Mouse (Mus musculus) layer of hippocampus, adult 2 months (tissue): ENCODE data around the gene Ccnc. TPM values are rescaled to one million over a fixed set of nuclear protein-coding genes. Genes with fewer than 3 reads are reported as not detected.

Experiments
- DNase-seq, 2 experiments: peaks; one replicate each; pipeline ENCODE4 v3.0.0; 2022; ENCODE audit warnings: low spot score in 2 of 2
- H3K27ac ChIP-seq: fragments of 200-600 bp; 2 replicates; pipeline ENCODE4 v1.8.1; 2022
- H3K4me3 ChIP-seq: fragments of 200-600 bp; 2 replicates; pipeline ENCODE4 v1.8.1; 2022; ENCODE audit warnings: mild to moderate bottlenecking
- CTCF ChIP-seq: fragments of 200-600 bp; conservative IDR thresholded peaks from 2 replicates; pipeline ENCODE4 v1.8.1; 2022; ENCODE audit warnings: antibody characterized with exemption, mild to moderate bottlenecking, moderate library complexity
- total RNA-seq, 2 experiments: library from RNA; stranded (reverse); gene quantifications; 2 replicates each; pipeline ENCODE4 v1.2.3; 2021

Gene Ccnc
- total RNA-seq, 2 experiments from 2014 or later: 35.2 to 37.9 TPM

GRCm38 (mm10) chr4:21755123-21755789, 27.8 kb downstream of the Ccnc start:
- no peak for TF ChIP-seq CTCF
- no peak overlapping the region for H3K27ac ChIP-seq
- no peak overlapping the region for H3K4me3 ChIP-seq
- DNase-seq: no peak

DNA sequence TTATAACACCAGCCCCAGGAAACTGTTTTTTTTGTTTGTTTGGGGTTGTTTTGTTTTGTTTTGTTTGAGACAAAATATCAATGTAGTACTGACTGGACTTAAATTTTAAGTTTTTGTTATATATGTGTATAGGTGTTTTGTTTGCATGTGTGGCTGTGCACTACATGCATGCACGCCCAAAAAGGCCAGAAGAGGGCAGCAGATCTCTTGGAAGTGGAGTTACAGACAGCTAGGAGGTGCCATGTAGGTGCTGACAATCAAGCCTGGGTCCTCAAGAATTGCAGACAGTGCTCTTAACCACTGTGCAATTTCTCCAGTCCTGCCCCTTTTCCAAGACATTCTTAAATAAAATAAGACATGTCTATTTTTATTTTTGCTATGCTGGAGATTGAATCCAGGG, 31.4 kb downstream of the Ccnc start:
- DNase-seq: no peak
- TF ChIP-seq CTCF: peak; percentile 41
- no peak overlapping the region for H3K27ac ChIP-seq
- H3K4me3 ChIP-seq: no peak overlapping the region

DNA sequence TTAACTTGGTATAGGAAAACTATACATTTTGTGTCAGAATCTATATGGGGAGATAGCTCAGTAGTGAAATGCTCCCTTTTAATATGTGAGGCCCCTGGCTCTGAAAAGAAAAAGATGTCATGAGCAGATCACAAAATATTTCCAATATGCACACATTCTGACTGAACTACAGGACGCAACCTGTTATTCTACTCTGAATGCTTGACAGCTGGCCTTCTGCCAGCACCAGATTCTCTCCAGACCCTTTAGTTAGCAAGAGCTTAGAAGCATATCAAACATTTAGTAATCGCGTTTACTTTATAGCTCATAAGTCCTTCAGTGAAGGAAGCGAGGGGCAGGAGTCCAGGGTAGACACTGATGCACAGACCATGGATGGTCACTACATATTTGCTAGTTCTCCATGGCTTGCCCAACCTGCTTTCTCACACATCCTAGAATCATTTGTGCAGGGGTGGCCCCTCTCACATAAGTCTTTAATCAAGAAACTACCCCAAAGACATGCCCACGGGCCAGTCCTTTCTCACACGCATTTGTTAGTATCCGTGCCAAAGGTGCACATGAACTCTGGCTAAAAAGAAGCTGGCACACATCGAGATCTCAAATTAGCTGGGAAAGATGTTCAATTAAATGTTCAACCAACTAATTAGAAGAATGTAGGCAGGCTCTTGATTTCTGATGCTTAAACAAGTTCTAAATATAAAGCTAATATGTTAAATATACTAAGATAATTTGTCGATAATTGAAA, 34.1 kb downstream of the Ccnc start:
- peak; percentile 34 to 60 for DNase-seq
- Histone ChIP-seq H3K27ac (peak overlapping the region; percentile 57), H3K4me3 (no peak overlapping the region)
- no peak for TF ChIP-seq CTCF

DNA sequence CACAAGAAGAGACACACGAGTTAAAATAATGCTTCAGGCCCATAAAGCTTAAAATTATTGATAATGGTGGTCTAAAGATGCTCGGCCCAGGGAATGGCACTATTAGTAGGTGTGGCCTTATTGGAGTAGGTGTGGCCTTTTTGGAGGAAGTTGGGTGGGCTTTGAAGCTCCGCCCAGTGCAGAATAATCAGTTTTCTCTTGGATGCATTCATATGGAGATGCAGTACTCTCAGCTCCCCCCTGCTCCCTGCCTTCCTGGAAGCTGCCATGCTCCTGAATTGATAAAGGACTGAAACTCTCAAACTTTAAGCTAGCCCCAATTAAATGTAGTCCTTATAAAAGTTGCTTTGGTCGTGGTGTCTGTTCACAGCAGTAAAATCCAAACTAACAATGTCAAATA, 36.3 kb downstream of the Ccnc start:
- no peak overlapping the region for H3K4me3 ChIP-seq
- H3K27ac ChIP-seq: no peak overlapping the region
- DNase-seq: no peak
- TF ChIP-seq CTCF: no peak

DNA sequence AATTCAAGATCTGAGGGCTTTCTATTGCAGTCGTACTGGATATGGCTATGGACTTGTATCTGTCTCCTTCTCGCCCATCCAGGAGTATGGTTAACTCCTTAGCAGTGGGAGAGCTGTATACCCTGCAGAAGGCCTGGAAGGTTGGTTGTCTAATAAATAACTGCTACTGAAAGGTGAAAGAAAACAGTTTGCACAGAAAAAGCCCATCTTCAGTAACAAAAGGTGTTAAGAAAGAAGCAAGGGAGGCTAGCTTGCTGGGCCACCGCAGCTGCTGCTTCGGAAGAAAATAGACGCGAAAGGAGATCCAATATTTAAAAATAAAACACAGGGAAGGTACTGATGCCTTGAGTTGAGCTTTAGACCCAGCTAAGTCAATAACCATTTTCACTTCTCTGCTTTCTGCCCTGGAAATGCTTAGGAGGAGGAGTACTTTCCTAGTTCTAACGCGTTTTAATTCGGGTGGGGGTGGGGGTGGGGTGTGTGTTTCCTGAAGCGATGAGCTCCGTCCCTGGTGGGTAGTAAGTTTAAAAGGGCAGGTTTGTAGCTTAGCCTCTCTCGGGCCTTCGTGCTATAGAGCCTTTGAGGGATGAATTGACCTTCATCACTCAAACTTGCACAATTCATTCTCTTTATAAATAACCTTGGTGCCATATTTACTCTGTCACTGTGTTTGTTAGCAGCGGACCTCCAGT, 38.8 kb downstream of the Ccnc start:
- H3K27ac ChIP-seq: peak overlapping the region; percentile 96
- H3K4me3 ChIP-seq: peak overlapping the region; percentile 95
- no peak for DNase-seq
- TF ChIP-seq CTCF: no peak

- peak within 1 kb of the TSS; percentile 96 for H3K27ac ChIP-seq
- peak within 1 kb of the TSS; percentile 95 for H3K4me3 ChIP-seq
- peak; percentile 78 to 83 for DNase-seq
- peak; percentile 98 for TF ChIP-seq CTCF
Observed at GRCm38 (mm10) chr4:21766863-21767304, 39.4 kb downstream of the Ccnc start, which contains the start of the genes Usp45 and Tstd3. Gene Usp45 (plus strand): TSS chr4:21767156. Gene Tstd3 (minus strand): TSS chr4:21767212.

DNA sequence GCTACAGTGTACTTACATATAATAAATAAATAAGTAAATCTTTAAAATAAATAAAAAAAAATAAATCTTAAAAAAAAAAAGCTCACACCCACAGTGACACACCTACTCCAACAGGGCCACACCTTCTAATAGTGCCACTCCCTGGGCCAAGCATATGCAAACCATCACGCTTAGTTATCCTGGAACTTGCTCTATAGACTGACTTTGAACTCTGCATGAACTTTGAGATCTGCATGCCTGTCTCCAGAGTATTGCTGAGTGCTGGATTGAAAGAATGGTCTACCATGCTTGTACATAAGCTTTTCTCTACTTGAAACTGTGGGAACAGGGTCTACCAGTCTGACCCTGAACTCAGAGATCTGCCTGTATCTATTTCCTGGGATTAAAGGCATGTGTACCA, 43.6 kb downstream of the Ccnc start:
- no peak for TF ChIP-seq CTCF
- H3K27ac ChIP-seq: no peak overlapping the region
- no peak overlapping the region for H3K4me3 ChIP-seq
- no peak for DNase-seq

- no peak for TF ChIP-seq CTCF
- DNase-seq: no peak
- no peak overlapping the region for H3K27ac ChIP-seq
- no peak overlapping the region for H3K4me3 ChIP-seq
Observed at GRCm38 (mm10) chr4:21772306-21772705, 44.8 kb downstream of the Ccnc start.

GRCm38 (mm10) chr4:21776091-21776945, 48.8 kb downstream of the Ccnc start:
- H3K4me3 ChIP-seq: peak overlapping the region; percentile 71
- peak; percentile 91 to 93 for DNase-seq
- no peak for TF ChIP-seq CTCF
- H3K27ac ChIP-seq: peak overlapping the region; percentile 96

DNA sequence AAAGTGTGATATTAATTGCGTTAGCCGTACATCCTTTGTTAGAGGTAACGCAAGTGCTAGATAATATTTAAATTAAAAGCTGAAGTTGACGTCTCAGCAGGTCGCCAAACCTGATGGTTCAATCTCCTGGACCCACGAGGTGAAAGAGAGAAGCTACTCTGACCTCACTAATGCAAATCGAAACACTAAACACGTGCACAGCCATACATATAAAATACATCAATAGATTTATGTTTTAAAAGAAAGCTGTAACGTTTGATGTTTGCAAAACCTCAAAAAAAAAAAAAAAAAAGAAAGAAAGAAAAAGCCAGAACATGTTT, 49.4 kb downstream of the Ccnc start:
- peak overlapping the region; percentile 96; the same call in 1 of the 2 replicates for H3K27ac ChIP-seq
- TF ChIP-seq CTCF: no peak
- peak overlapping the region; percentile 71 for H3K4me3 ChIP-seq
- DNase-seq: no peak

DNA sequence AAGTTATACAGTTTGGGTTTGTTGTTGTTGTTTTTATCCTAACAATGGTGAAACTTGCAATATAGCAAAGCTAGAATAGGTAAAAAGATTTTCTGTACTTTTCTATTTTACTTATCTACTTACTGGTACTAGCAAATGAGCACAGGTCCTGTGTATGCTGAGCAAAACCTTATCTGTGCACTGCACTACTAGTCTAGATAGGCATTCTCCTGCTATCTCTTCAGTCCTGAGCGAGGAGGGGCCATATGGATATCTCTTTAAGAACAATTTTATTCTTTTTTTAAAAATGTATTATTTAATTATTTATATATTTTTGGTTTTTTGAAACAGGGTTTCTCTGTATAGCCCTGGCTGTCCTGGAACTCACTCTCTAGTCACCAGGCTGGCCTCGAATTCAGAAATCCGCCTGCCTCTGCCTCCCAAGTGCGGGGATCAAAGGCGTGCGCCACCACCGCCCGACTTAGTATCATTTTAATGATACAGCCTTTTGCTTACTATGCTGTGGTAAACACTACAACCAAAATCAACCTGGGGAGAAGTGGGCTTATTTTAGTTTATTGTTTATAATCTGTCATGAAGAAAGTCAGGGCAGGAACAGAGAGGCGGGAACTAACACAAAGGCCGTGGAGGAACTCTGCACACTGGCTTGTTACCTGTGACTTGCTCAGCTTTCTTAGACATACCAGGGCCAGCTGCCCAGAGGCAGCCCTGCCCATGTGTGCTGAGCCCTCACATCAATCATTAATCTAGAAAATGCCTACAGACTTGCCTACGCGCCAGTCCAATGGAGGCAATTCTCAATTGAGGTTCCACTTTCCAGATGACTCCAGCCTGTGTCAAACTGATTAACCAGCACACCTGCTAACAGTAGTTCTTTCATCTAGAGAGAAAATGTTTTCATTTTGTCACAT, 53.6 kb downstream of the Ccnc start:
- no peak for TF ChIP-seq CTCF
- Histone ChIP-seq H3K4me3 (no peak overlapping the region), H3K27ac (no peak overlapping the region)
- no peak for DNase-seq
